Mouse (Mus musculus) heart, adult 9 months (tissue): Measurements from ENCODE around the gene Vwa5b1.

ENCODE experiments used
- DNase-seq, 2 experiments: peaks; one replicate each; pipeline ENCODE4 v3.0.0; 2022; ENCODE audit warnings: low spot score in 2 of 2

Gene Vwa5b1

GRCm38 (mm10) chr4:138576661-138577060 is 59.0 kb downstream of the Vwa5b1 start:
- DNase-seq: no peak

- DNase-seq: no peak
Observed at GRCm38 (mm10) chr4:138574800-138575606, 60.7 kb downstream of the Vwa5b1 start.

GRCm38 (mm10) chr4:138569928-138570327 is 65.8 kb downstream of the Vwa5b1 start:
- peak; percentile 30 to 68 for DNase-seq

- DNase-seq: no peak
Observed at GRCm38 (mm10) chr4:138568275-138568674, 67.4 kb downstream of the Vwa5b1 start.

GRCm38 (mm10) chr4:138561986-138562385 is 73.7 kb downstream of the Vwa5b1 start:
- DNase-seq: peak; percentile 39 to 70

GRCm38 (mm10) chr4:138555531-138555930 is 80.2 kb downstream of the Vwa5b1 start:
- DNase-seq: peak; percentile 71 to 78

GRCm38 (mm10) chr4:138554934-138555333 is 80.8 kb downstream of the Vwa5b1 start:
- DNase-seq: no peak

GRCm38 (mm10) chr4:138554302-138554701 is 81.4 kb downstream of the Vwa5b1 start:
- no peak for DNase-seq

GRCm38 (mm10) chr4:138553516-138553933 is 82.2 kb downstream of the Vwa5b1 start:
- DNase-seq: no peak

- no peak for DNase-seq
Observed at GRCm38 (mm10) chr4:138553116-138553515, 82.6 kb downstream of the Vwa5b1 start.

GRCm38 (mm10) chr4:138551601-138552000 is 84.1 kb downstream of the Vwa5b1 start:
- no peak for DNase-seq

- no peak for DNase-seq
Observed at GRCm38 (mm10) chr4:138550557-138550956, 85.1 kb downstream of the Vwa5b1 start.

GRCm38 (mm10) chr4:138548960-138549359 is 86.7 kb downstream of the Vwa5b1 start:
- no peak for DNase-seq

- no peak for DNase-seq
Observed at GRCm38 (mm10) chr4:138548124-138548561, 87.5 kb downstream of the Vwa5b1 start.

- no peak for DNase-seq
Observed at GRCm38 (mm10) chr4:138547556-138547955, 88.1 kb downstream of the Vwa5b1 start.

- DNase-seq: no peak
Observed at GRCm38 (mm10) chr4:138547041-138547440, 88.6 kb downstream of the Vwa5b1 start.

GRCm38 (mm10) chr4:138546241-138546640 is 89.4 kb downstream of the Vwa5b1 start:
- no peak for DNase-seq

- DNase-seq: peak; percentile 43 to 54
Observed at GRCm38 (mm10) chr4:138543177-138543576, 92.5 kb downstream of the Vwa5b1 start.

GRCm38 (mm10) chr4:138538084-138538449 is 97.6 kb downstream of the Vwa5b1 start:
- DNase-seq: no peak

GRCm38 (mm10) chr4:138537210-138538083 is 98.2 kb downstream of the Vwa5b1 start:
- no peak for DNase-seq

GRCm38 (mm10) chr4:138535610-138536009 is 100.1 kb downstream of the Vwa5b1 start:
- no peak for DNase-seq

- DNase-seq: no peak
Observed at GRCm38 (mm10) chr4:138533877-138534276, 101.8 kb downstream of the Vwa5b1 start.

GRCm38 (mm10) chr4:138531761-138532160 is 103.9 kb downstream of the Vwa5b1 start:
- no peak for DNase-seq
